Mouse (Mus musculus) spleen, adult 2 months (tissue): ENCODE measurements at regions not wholly inside any gene's neighbourhood (a gene's known extent, or its start where the extent isn't known, plus 50 kb on each side); places are given as distances from the start of the nearest gene placed in this dataset.

ENCODE experiments used
- DNase-seq, 2 experiments: peaks; one replicate each; pipeline versions ENCODE4 v3.0.0 to v3.0.0-alpha.2; 2012 to 2021; ENCODE audit warnings: low spot score in 2 of 2, low read depth in 1 of 2
- H3K27ac ChIP-seq: fragments of 200-500 bp; 2 replicates; pipeline ENCODE4 v1.5.1; 2012; ENCODE audit warnings: low read length, inconsistent platforms; ENCODE audit not compliant: insufficient read depth
- H3K27me3 ChIP-seq: fragments of 200-500 bp; 2 replicates; pipeline ENCODE4 v1.6.1; 2012; ENCODE audit warnings: mild to moderate bottlenecking, moderate library complexity, low read length, inconsistent platforms; ENCODE audit not compliant: control insufficient read depth, insufficient read depth
- H3K36me3 ChIP-seq: fragments of 200-500 bp; 2 replicates; pipeline ENCODE4 v1.6.1; 2012; ENCODE audit warnings: mild to moderate bottlenecking, low read length, inconsistent platforms; ENCODE audit not compliant: control insufficient read depth, insufficient read depth
- H3K4me1 ChIP-seq: fragments of 200-500 bp; 2 replicates; pipeline ENCODE4 v1.6.1; 2011; ENCODE audit warnings: inconsistent platforms; ENCODE audit not compliant: control insufficient read depth, insufficient read depth, insufficient read length
- H3K4me3 ChIP-seq: fragments of 200-500 bp; 2 replicates; pipeline ENCODE4 v1.5.1; 2011; ENCODE audit warnings: mild to moderate bottlenecking, inconsistent platforms; ENCODE audit not compliant: insufficient read depth, insufficient read length; ENCODE audit errors: extremely low read depth
- CTCF ChIP-seq: fragments of 200-500 bp; IDR thresholded peaks from 2 replicates; pipeline ENCODE4 v1.5.1; 2011; ENCODE audit warnings: mild to moderate bottlenecking, inconsistent platforms; ENCODE audit not compliant: insufficient read depth, insufficient read length, insufficient replicate concordance; ENCODE audit errors: extremely low read depth
- POLR2A ChIP-seq: fragments of 200-500 bp; IDR thresholded peaks from 2 replicates; pipeline ENCODE4 v1.6.1; 2011; ENCODE audit warnings: low read depth, low read length, inconsistent platforms
- WGBS: fragments of 180-500 bp; shearing (Covaris S2); methylation state at CpG from one replicate; pipeline ENCODE4 v1.1.7; 2018; 5-methylcytosine and 5-hydroxymethylcytosine counted together

DNA sequence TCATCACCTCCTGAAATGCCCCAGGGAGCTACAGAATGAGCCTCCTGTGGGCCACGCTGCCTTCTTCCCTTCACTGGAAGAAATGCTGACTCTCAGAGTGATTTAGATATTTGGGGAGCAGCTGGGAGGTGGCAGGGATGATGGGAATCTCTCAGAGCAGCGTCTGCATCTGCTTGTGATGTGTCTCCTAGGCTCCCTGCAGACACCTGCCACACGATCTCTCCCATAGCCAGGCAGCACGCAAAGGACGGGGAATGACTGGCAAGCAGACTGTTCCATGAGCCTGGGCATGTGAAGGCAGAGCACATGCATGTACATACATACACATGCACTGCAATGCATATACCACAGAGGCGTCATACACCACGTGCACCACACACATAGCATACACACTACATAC, 133.4 kb upstream of the Gadl1 start:
- no peaks in the 10 kb centered on the region for H3K36me3 ChIP-seq
- no peak overlapping the region for H3K4me3 ChIP-seq
- 88% methylated on average over 7 of the region's 7 CpGs for WGBS
- no peaks in the 10 kb centered on the region for H3K4me1 ChIP-seq
- H3K27me3 ChIP-seq, result no peaks in the 10 kb centered on the region
- no peak for DNase-seq
- H3K27ac ChIP-seq, result no peak overlapping the region
- no peak for TF ChIP-seq POLR2A
- TF ChIP-seq CTCF, result no peak

DNA sequence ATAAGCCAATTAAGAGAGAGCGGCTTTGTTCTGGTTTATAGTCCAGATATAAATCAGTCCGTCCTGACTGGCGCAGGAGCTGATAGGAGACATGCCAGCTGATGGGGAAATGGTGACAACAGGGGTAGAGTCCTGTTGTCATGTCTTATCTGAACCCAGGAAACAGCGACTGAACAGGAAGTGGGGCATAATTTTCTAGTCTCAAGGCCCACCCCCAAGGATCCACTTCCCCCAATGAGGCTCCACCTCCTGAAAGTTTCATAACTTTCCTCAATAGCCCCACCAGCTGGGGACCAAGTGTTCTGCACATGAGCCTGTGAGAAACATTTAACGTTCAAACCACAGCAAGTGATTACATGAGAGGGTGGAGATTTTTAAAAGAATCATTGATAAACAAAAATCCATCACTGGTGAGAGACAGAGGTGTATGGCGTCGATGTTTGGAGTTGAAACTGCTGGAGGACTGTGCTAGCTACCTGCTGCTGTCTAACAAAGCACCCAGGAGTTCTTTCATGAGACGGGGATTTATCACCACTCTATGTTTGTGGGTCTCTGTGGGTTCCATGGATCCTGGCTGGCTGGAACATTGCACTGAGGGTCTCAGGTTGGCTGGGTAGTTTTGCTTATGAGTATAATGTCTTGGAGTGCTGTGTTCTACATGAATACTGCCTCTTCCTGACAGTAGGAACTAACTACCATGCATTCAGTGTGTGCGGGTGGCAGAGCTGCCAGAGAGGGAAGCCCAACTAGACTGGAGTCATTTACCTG, 132.0 kb upstream of the Gadl1 start:
- TF ChIP-seq POLR2A (no peak), CTCF (no peak)
- Histone ChIP-seq H3K36me3 (no peaks in the 10 kb centered on the region), H3K27me3 (no peaks in the 10 kb centered on the region), H3K4me1 (no peaks in the 10 kb centered on the region), H3K4me3 (no peak overlapping the region), H3K27ac (no peak overlapping the region)
- no peak for DNase-seq
- WGBS, result 77% methylated on average over 9 of the region's 9 CpGs

DNA sequence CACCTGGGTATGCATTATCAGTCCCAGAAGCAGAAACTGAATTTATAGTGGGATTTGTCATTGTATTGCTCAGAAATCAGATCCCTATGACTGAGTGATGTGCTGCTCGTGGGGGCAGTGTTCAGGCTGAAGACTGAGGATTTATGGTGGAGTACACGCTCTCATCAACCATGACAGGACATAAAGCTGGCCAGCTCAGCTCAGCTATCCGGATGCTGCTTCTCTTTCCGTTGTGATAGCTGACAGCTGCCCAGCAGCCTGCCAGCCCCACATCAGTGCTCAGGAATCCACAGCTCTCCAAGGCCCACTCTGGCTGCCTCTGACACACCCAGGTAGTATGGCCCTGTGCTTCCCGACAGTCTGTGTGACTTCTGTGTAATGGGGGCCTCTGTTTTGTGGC, 130.4 kb upstream of the Gadl1 start:
- Histone ChIP-seq H3K27me3 (no peaks in the 10 kb centered on the region), H3K4me1 (no peaks in the 10 kb centered on the region), H3K4me3 (no peak overlapping the region), H3K36me3 (no peaks in the 10 kb centered on the region), H3K27ac (no peak overlapping the region)
- TF ChIP-seq POLR2A (no peak), CTCF (no peak)
- WGBS, result 87% methylated on average over 5 of the region's 5 CpGs
- no peak for DNase-seq

DNA sequence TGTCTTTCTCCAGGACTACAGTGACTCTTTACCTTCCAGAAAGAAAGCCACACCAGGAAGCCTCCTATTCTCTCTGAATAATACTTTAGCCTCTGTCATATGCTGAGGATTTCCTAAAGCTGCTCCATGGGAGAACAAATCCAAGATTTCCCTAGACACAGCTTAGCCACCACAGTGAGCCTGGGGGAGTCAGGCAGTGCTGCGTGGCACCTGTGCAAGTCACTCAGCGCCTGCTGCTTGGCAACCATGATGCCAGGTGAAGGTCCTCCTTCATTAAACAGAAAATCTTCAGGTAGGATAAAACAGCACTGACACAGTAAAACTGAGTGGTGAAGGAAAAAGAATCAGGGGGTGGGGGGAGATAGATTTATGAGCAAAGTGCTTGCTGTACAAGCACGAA, 109.9 kb upstream of the Gadl1 start:
- Histone ChIP-seq H3K4me1 (no peaks in the 10 kb centered on the region), H3K27ac (no peak overlapping the region), H3K36me3 (no peaks in the 10 kb centered on the region), H3K4me3 (no peak overlapping the region), H3K27me3 (no peaks in the 10 kb centered on the region)
- 94% methylated on average over 3 of the region's 3 CpGs for WGBS
- TF ChIP-seq CTCF, result no peak
- TF ChIP-seq POLR2A, result no peak
- DNase-seq, result no peak

DNA sequence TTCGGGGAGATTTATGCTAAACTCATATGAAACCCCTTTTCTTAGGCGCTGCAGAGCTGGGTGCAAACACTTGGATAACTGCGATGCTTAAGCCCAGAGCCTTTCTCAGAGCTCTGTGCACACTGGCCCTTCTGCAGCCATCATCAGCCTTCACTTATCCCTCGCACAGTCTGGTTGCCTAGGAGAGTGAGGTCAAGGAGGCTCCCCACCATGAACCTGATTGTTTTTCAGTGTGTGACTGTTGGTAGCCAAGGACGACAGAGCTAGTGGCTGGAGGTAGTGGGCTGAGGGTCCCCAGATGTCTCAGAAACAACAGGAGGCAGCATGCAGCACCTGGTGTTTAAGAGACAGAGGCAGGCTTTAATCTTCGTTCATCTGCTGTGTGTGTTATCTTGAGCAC, 108.6 kb upstream of the Gadl1 start:
- no peaks in the 10 kb centered on the region for H3K36me3 ChIP-seq
- no peaks in the 10 kb centered on the region for H3K27me3 ChIP-seq
- H3K27ac ChIP-seq, result no peak overlapping the region
- WGBS, result 83% methylated on average over 6 of the region's 6 CpGs
- TF ChIP-seq CTCF (no peak), POLR2A (no peak)
- no peaks in the 10 kb centered on the region for H3K4me1 ChIP-seq
- DNase-seq, result no peak
- no peak overlapping the region for H3K4me3 ChIP-seq

DNA sequence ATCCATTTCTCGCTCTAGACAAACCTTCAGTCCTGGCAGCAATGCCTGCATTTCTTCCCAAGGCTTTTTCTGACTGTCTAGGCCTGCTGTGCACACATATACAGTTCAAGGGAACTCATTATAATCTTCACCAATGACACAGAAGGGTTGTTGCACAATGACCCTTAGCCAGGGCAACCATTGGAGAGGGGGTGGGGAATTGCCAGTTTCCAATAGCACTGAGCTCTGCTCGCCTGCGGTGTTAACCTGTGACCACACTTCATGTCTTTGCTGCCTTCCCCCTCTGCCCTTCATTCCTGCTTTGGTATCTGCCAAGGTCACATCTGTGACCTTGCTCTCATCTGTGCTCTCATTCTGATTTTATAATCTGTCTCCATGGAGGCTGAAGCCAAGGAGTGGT, 106.2 kb upstream of the Gadl1 start:
- Histone ChIP-seq H3K27me3 (no peaks in the 10 kb centered on the region), H3K27ac (no peak overlapping the region), H3K4me1 (0 out of 2 replicates have a peak, but pooled peaks cover 2% of the 10 kb centered on the region), H3K4me3 (no peak overlapping the region), H3K36me3 (no peaks in the 10 kb centered on the region)
- no peak for DNase-seq
- 93% methylated on average over 3 of the region's 3 CpGs for WGBS
- TF ChIP-seq CTCF (no peak), POLR2A (no peak)

GRCm38 (mm10) chr9:115805224-115805623, 104.0 kb upstream of the Gadl1 start:
- Histone ChIP-seq H3K4me3 (no peak overlapping the region), H3K27ac (no peak overlapping the region), H3K36me3 (no peaks in the 10 kb centered on the region), H3K27me3 (no peaks in the 10 kb centered on the region), H3K4me1 (0 out of 2 replicates have a peak, but pooled peaks cover 2% of the 10 kb centered on the region)
- TF ChIP-seq POLR2A, result no peak
- no peak for TF ChIP-seq CTCF
- no peak for DNase-seq
- 29% methylated on average over 4 of the region's 4 CpGs for WGBS
